Mouse (Mus musculus): ENCODE results near the gene Fank1. TPM values are rescaled to one million over a fixed set of nuclear protein-coding genes. Genes with fewer than 3 reads are reported as not detected.
"Not testable (repeated sequence)": the region's sequence is repeated elsewhere in the genome, so short reads cannot be mapped to it uniquely, and the experiment has no call there.

Fank1 gene
- total RNA-seq, 2 experiments from 2014 or later = 3.8 to 3.9 TPM

GRCm38 (mm10) chr7:133876646-133877342, 100.1 kb downstream of the Fank1 start:
- intact Hi-C loops (cut with DNase I) = no loop called here
- no peak for DNase-seq (ENCODE audit: low spot score in 2 of 2)

- DNase-seq (ENCODE audit: low spot score in 2 of 2) = no peak
- intact Hi-C loops (cut with DNase I) = no loop called here
These were observed 103.1 kb downstream of the Fank1 start for GRCm38 (mm10) chr7:133879761-133880160.

- DNase-seq (ENCODE audit: low spot score in 2 of 2); intact Hi-C loops (cut with DNase I): not testable (repeated sequence)
These were observed 108.2 kb downstream of the Fank1 start for GRCm38 (mm10) chr7:133884759-133885431.

DNA sequence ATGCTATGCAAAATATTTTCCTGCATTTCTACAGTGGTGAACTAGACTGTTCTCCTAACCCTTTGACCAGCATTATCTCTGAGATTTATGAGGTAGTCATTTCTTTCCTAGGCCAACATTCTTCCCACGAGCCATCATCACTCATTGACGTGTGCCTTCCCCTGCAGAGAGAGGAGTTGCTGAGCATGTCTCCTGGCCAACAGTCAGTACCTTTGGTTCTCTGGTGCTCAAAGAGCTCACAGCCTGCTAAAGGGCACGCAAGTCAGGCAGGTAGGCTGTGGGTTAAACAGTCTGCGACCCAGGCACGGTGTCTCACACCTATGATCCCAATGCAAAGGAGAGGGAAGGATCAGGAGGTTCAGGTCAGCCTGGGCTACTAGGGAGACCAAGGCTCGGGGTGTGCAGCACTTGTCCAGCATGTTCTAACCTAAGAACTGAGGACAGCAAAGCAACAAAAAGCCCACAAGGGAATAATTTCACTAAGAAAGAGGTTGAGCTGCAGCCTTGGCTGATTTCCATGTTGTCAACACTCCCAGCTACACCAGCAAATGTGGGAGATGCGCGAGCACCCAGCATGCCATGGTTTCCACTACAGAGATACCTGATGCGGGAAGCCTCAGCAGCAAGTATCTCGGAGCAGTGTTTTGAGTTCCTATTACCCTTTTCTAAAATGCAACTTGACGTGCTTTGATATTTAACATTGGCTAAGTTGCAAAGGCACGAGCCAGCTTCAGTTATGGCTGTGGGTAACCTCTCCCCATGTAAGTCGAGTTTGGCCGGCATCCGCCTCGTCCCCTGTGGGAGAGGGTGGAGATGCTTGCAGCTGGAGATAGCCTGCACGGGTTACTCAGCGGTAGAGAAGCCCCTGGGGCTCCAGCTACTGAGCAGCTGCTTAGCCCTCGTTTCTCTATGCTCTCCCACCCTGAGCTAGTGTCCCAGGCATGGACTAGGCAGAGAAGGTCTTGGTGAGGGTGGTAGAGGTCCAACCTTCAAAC, 112.6 kb downstream of the Fank1 start:
- DNase-seq (ENCODE audit: low spot score in 2 of 2) = peak in 1 of 2 experiments; percentile 12
- intact Hi-C loops (cut with DNase I) = no loop called here

- intact Hi-C loops (cut with DNase I) = no loop called here
- no peak for DNase-seq (ENCODE audit: low spot score in 2 of 2)
These were observed 113.3 kb downstream of the Fank1 start for GRCm38 (mm10) chr7:133889986-133890385.

DNA sequence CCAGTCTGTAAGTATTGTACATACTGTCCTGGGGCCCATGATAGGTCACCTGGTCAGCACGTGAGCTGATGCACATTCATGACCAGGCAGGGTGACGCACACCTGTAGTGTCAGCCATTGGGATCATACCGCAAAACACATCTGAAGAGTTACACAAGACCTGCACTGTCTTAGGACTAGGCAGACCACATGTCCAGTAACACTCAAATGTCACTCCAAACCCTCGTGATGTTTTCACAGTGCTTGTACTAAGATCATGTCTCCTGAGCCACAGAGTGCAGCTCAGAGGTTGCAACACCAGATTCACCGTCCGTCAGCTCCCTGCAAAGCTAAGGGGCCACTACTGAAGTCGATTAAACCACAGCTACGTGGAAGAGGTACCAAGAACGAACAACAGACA, 114.6 kb downstream of the Fank1 start:
- DNase-seq (ENCODE audit: low spot score in 2 of 2) = no peak

GRCm38 (mm10) chr7:133891796-133892195, 115.1 kb downstream of the Fank1 start:
- intact Hi-C loops (cut with DNase I) = no loop called here
- no peak for DNase-seq (ENCODE audit: low spot score in 2 of 2)

More for the DNA sequence above, 114.6 kb downstream of the Fank1 start:
- intact Hi-C loops (cut with DNase I) = no loop called here

- intact Hi-C loops (cut with DNase I) = no loop called here
- no peak for DNase-seq (ENCODE audit: low spot score in 2 of 2)
These were observed 122.7 kb downstream of the Fank1 start for GRCm38 (mm10) chr7:133899391-133899790.

DNA sequence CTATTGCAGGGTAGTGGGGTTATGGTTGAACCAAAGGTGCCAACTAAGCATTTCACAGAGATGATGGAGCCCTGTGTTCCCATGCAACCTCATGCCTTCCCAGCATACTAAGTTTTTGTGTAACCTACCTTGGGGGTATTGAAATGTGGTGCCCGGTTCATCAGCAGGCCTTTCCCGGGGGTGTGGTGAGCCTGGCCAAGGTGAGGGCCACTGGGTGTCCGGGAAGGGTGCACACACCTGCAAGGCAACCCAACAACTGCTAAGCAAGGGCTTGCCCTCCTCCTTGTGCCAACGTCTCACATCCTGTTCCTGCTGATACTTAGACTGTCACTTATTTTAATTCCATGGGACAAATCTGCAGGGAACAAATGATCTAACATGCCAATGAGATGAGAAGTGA, 132.3 kb downstream of the Fank1 start:
- no peak for DNase-seq (ENCODE audit: low spot score in 2 of 2)
- intact Hi-C loops (cut with DNase I) = no loop called here

DNA sequence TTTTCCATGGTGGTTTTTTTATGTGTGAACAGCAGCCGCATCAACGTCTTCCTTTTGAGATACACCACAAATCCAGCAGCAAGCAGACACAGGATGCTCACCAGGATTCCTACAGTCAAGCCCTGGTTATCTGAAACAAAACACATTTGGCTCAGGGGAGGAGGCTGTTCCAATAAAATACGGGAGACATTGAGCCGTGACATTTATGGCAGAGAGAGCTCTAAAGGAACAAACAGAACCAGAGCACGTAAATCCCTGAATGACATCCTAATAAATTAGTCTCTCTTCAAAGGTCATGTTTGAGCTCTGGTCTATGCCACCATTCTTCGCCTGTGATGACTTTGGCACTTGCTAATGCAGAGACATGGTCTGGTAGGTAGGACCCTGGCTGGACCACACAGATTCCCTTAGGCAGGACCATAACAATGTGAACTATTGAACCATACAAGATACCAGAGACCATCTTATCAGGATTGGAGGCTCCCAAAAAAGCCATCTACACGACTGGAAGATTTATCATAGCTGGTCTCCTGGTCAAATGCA, 133.2 kb downstream of the Fank1 start:
- no peak for DNase-seq (ENCODE audit: low spot score in 2 of 2)
- intact Hi-C loops (cut with DNase I) = no loop called here

DNA sequence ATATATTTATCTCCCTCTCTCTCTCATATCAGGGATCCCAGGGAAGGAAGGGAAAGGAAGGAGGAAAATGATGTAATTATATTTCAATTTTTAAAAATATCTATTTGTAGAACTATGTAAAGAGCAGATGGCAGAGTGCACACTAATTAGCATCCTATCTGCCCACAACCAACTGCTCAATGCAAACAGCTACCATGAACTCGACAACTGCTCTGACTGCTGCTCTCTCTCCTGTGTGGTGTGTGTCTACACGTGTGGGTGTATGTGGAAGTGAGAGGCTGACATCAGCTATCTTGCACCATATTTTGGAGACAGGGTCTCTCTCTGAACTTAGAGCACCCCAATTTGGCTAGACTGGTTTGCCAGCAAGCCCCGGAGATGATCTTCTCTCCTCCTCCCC, 135.2 kb downstream of the Fank1 start:
- peak; percentile 47 to 58 for DNase-seq (ENCODE audit: low spot score in 2 of 2)
- intact Hi-C loops (cut with DNase I) = no loop called here

DNA sequence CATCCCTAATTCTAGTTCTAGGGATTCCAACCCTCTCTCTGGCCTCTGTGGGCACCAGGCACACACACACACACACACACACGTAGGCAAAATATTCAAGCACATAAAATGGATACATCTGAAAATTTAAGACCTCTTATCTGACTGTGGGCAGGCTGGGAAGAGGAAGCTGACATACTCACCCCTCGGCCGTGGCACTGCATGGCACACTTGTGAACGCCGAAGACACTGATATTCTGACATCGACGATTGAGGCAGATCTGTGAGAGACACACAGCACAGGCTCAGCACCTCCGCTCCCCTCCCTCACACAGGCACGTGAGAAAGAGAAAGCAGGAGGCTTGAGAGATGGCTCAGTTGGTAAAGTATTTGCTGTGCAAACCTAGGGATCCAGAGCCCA, 139.6 kb downstream of the Fank1 start:
- DNase-seq (ENCODE audit: low spot score in 2 of 2) = no peak
- intact Hi-C loops (cut with DNase I) = no loop called here

GRCm38 (mm10) chr7:133919306-133919705, 142.6 kb downstream of the Fank1 start:
- intact Hi-C loops (cut with DNase I) = no loop called here
- no peak for DNase-seq (ENCODE audit: low spot score in 2 of 2)

DNA sequence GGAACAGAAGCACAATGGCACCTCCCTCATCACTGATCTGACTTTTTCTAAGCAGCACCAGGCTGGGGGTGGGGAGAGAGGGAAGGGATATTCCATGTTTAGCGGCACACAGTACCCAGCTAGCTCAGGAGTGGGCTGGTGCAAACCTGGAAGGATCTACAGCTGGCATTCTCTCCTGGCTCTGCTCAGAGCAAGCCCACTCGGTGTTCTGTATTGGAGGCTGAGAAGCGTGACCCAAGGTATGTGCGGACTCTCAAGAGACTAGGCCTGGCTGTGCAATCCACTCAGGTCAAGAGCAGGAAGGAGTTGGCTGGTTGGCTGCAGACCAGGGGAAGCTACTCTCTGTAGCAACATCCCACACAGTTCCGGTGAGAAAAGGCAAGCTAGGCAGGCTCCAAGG, 143.3 kb downstream of the Fank1 start:
- DNase-seq (ENCODE audit: low spot score in 2 of 2) = peak; percentile 51 to 72
- intact Hi-C loops (cut with DNase I) = no loop called here

DNA sequence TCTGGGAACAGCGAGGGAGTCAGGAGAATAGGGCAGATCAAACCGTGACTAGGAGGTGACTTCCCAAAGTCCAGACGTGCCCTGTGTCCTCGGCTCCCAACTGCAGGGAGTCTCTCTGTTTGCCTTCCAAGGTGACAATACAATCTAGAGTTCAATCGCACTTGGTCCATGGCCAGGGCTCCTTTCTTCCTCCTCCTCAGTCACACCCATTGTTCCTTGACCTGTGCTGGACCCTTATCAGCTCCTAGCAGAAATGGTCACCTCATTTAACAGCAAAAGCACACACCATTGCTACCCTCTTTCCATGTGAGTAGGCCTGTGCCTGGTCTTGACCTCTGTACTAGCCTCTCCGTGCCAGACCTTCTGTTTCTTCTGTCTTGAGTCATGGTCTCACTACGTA, 144.1 kb downstream of the Fank1 start:
- intact Hi-C loops (cut with DNase I) = no loop called here
- DNase-seq (ENCODE audit: low spot score in 2 of 2) = no peak

DNA sequence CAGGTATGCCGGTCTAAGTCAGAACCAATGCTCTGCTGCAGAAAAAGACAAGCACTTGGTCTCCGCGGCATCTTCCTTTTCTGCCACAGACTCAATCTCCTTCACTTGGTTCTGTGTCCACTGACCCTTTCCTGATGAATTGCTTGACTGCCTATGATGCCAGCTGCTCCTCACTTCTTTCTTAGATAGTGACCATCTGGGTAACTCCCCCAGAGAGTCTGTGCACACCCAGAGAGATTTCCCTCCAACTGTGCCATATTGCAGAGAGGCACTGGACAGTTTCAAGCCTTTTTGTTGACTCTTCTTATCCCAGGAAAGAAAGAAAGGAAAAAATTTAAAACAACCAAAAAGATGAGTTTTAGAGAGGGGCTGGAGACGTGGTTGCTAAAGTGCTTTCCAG, 144.6 kb downstream of the Fank1 start:
- intact Hi-C loops (cut with DNase I) = no loop called here
- no peak for DNase-seq (ENCODE audit: low spot score in 2 of 2)

DNA sequence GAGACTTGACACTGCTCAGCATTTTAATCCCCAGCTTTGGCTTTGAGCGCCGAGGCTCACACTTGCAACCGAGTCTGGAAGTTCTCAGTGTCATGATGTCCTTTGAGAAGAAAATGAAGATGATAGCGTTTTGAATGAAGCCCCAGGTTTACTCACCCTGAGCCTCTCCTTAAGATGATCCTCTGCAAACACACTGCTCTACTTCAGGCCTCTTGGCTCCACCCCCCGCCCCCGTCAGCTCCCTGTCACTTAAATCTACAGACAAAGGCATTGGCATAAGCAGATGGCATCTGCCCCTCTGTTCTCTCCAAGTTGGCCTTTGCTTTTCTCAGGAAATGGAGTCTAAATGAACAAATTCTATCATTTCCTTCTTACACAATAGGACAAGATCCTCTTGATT, 147.3 kb downstream of the Fank1 start:
- intact Hi-C loops (cut with DNase I) = no loop called here
- DNase-seq (ENCODE audit: low spot score in 2 of 2) = no peak

DNA sequence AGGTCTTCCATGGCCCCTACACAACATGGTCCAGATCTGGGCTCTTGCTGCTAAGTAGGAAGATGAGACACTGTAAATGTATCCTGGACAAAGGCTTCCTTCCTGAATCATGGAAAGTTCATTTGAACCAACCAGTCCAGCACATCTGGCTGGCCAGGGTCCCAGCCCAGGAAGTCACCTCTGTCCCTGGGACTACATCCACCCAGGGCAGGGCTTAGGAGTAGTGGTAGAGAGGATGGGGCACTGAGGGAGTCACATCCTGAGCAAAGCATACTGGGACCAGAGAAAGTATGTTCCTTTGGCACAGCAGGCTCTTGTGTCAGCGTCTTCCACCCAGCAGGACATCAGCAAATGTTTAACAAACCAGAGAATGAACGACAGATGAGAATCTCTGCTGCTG, 149.1 kb downstream of the Fank1 start:
- intact Hi-C loops (cut with DNase I) = no loop called here
- no peak for DNase-seq (ENCODE audit: low spot score in 2 of 2)

GRCm38 (mm10) chr7:133928981-133929380, 152.3 kb downstream of the Fank1 start:
- DNase-seq (ENCODE audit: low spot score in 2 of 2) = no peak
- intact Hi-C loops (cut with DNase I) = no loop called here
